Mouse (Mus musculus) monocyte, adult 5-6 weeks (primary cell): ENCODE measurements around the gene Ccnk. TPM values are rescaled to one million over a fixed set of nuclear protein-coding genes. Genes with fewer than 3 reads are reported as not detected.

Experiments
- ATAC-seq: fragments of 153-309, 156-312 bp; replicated peaks from 2 replicates; pipeline ENCODE4 v1.8.0; 2017; ENCODE audit warnings: mild to moderate bottlenecking; ENCODE audit not compliant: low TSS enrichment, insufficient number of reproducible peaks, severe bottlenecking, poor library complexity, low FRiP score
- total RNA-seq: library from RNA; stranded (forward); fragments of 200-1000, 200-491, 200-594 nt; gene quantifications from 3 replicates; pipeline ENCODE4 v1.2.3, GENCODE M21; 2017

Gene Ccnk
- total RNA-seq, 1 experiment from 2014 or later = 22.4 TPM

- ATAC-seq = no peak
Observed at GRCm38 (mm10) chr12:108216611-108217370, 37.4 kb downstream of the Ccnk start.

DNA sequence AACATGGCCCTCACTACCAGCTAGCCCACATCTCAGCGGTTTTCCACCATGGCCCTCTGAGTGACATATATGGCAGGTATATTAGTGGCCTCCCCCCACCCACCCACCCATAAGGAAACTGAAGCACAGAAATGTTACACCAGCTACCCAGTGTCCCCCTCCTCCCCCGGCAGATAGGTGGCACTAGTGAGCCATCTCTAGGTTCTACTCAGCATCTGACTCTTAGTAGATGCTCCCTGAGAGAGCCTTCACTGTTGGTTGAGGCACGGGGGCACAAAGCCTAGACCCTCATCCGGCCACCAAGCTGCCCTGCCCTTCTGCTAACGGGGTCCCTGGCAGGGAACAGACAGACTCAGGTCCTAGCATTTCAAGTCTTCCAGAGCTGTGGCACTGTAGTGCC, 38.2 kb downstream of the Ccnk start:
- no peak for ATAC-seq

- no peak for ATAC-seq
Observed at GRCm38 (mm10) chr12:108219163-108219562, 39.8 kb downstream of the Ccnk start.

- ATAC-seq = no peak
Observed at GRCm38 (mm10) chr12:108219825-108220616, 40.6 kb downstream of the Ccnk start.

GRCm38 (mm10) chr12:108220621-108221020, 41.2 kb downstream of the Ccnk start:
- ATAC-seq = no peak

DNA sequence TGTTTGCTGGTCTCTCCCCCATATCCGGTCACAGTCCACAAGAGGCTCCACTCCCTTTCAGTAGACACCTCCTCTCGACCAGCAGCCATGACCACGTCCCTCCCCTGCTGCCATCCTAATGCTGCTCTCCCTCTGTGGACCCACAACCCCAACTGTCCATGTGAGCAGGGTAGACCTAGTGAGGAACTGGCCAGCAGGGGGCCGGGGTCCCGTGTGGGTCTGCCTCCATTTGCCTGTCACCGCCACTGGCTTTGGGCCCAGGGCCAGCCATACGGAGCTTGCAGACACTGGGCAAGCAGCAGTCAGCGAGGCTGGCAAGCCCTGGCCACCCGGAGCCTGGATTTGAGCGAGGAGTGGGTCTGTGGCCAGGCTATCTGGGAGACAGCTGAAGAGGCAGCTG, 41.8 kb downstream of the Ccnk start:
- ATAC-seq = no peak

DNA sequence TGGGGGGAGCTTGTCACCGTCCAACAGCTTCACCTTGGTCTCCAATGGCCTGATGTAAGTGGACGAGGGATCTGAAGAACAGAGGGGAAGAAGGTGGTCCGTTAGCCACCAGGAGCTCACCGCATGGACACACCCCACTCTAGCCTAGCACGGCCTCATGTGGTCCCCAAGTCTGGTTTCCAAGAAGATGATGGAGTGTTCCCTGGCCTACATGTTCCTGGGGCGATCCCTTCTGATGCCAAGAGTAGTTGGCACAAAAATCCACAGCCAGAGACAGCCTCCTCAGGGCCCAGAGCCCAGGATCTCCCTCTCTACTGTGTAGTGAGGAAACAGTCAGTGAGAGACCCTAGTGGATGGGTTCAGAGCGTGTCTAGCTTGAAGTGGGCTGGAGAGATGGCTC, 42.3 kb downstream of the Ccnk start:
- no peak for ATAC-seq

GRCm38 (mm10) chr12:108223357-108223756, 44.0 kb downstream of the Ccnk start:
- no peak for ATAC-seq

- ATAC-seq = no peak
Observed at GRCm38 (mm10) chr12:108225781-108226180, 46.4 kb downstream of the Ccnk start.

- ATAC-seq = no peak
Observed at GRCm38 (mm10) chr12:108226216-108226615, 46.8 kb downstream of the Ccnk start.

GRCm38 (mm10) chr12:108226941-108227340, 47.6 kb downstream of the Ccnk start:
- no peak for ATAC-seq

GRCm38 (mm10) chr12:108227527-108227926, 48.1 kb downstream of the Ccnk start:
- ATAC-seq = no peak

- ATAC-seq = no peak
Observed at GRCm38 (mm10) chr12:108230077-108230476, 50.7 kb downstream of the Ccnk start.

DNA sequence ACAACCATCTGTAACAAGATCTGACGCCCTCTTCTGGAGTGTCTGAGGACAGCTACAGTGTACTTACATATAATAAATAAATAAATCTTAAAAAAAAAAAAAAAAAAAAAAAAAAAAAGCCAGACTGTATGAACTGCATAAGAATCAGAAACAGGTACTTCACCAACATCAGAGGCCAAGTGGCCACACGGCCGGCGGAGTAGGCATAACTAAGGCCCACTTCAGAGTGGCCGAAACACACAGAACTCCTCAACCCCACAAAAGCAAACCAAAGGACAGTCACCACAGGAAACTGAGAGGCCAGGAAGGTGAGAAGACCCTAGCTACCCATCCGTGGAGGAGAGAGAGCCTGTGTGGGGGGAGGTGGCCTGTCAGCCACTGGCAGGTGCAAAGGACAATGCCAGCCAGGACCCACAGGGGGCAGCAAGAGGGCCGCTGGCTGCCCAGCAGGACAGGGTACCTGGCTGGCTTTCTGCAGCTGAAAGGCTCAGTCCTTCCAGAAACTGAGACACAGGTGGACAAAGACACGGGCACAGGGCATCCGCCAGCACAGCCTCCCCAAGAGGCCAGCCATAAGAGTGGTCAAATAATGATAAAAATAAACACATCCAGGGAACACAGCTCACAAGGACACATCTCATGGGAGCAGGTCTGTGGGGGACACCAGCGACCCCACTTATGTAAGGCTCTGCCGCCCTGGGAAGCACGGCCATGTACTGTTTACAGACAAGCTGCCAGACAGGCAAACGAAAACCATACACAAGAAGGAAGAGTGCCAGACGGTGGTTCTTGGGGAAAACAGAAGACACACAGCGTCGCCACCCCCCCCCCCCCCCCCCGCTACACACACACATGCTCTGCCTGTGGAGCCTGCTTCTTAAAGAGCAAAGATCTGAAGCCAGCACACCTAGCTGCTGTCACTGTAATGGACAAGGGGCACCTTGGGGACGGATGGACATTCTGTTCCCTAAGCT, 51.7 kb downstream of the Ccnk start:
- no peak for ATAC-seq

DNA sequence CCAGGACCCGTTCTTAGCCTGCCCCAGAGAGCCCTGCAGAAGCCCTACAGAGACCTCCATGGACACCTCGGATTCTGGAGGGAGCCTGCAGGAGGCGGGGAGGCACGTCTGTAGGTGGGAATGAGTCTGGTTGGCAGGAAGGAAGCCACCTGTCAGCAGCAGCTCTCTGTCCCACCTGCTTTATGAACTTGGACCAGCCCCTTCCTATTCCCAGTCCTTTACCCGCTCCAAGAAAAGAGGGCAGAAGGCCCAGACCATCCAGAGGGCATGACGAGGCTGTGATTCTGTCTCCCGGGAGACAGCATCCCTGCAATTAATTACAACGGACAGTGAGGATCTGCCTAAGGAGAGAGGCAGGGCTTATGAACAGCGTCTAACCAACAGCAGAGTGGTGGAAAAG, 52.5 kb downstream of the Ccnk start:
- ATAC-seq = no peak

DNA sequence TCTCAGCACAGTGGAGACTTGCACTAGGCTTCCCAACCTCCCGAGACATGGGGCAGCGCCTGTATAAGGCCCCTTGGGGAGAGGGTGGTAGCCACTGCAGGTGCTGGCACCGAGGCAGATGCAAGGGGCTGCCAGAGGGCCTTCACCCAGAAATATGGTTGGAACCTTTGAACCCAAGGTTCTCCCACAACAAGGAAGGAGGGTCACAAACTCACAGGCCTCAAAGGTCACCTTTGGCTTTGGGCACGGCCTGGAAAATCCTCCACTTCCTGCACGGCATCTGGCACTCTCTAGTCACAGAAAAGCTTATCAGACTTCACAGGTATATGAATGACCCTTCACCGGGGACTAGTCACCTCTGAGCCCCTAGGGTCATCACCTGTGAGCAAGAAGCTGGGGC, 54.4 kb downstream of the Ccnk start:
- ATAC-seq = no peak

GRCm38 (mm10) chr12:108234832-108235602, 55.6 kb downstream of the Ccnk start:
- ATAC-seq = no peak

- ATAC-seq = no peak
Observed at GRCm38 (mm10) chr12:108235976-108236555, 56.7 kb downstream of the Ccnk start.
